Mouse (Mus musculus) embryonic facial prominence, embryonic 11.5 days (tissue): ENCODE results near the gene Ipo8. TPM values are rescaled to one million over a fixed set of nuclear protein-coding genes. Genes with fewer than 3 reads are reported as not detected.

Source experiments
- ATAC-seq: fragments of 200-750 bp; cut with Nextera tagmentation; replicated peaks from 2 replicates; pipeline ENCODE4 v1.8.0; 2017; ENCODE audit warnings: low read depth; ENCODE audit not compliant: insufficient number of reproducible peaks, low FRiP score, low TSS enrichment
- DNase-seq: peaks from one replicate; pipeline ENCODE4 v3.0.0-alpha.2; 2015; ENCODE audit warnings: low spot score
- H3K27ac ChIP-seq: fragments of 300-500 bp; sonication (generic); replicated peaks from 2 replicates; pipeline ENCODE4 v1.5.1; 2014; ENCODE audit warnings: mild to moderate bottlenecking, low read depth, low read length, control low read depth
- H3K27me3 ChIP-seq: fragments of 300-500 bp; sonication (generic); 2 replicates; pipeline ENCODE4 v1.6.1; 2014; ENCODE audit warnings: mild to moderate bottlenecking, low read length, moderate library complexity, mixed read lengths; ENCODE audit not compliant: control insufficient read depth, insufficient read depth
- H3K36me3 ChIP-seq: fragments of 300-500 bp; sonication (generic); replicated peaks from 2 replicates; pipeline ENCODE4 v1.6.1; 2014; ENCODE audit warnings: low read depth, mild to moderate bottlenecking, low read length, moderate library complexity, mixed read lengths; ENCODE audit not compliant: control insufficient read depth, insufficient read depth
- H3K4me1 ChIP-seq: fragments of 300-500 bp; sonication (generic); 2 replicates; pipeline ENCODE4 v1.6.1; 2014; ENCODE audit warnings: low read length, mixed read lengths; ENCODE audit not compliant: control insufficient read depth, insufficient read depth
- H3K4me2 ChIP-seq: fragments of 300-500 bp; sonication (generic); 2 replicates; pipeline ENCODE4 v1.6.1; 2014; ENCODE audit warnings: low read depth, mild to moderate bottlenecking, control low read depth, low read length, moderate library complexity
- H3K4me3 ChIP-seq: fragments of 300-500 bp; sonication (generic); 2 replicates; pipeline ENCODE4 v1.5.1; 2014; ENCODE audit warnings: low read depth, low read length, control low read depth
- H3K9ac ChIP-seq: fragments of 300-500 bp; sonication (generic); replicated peaks from 2 replicates; pipeline ENCODE4 v1.6.1; 2014; ENCODE audit warnings: mild to moderate bottlenecking, control low read depth, low read length
- H3K9me3 ChIP-seq: fragments of 300-500 bp; sonication (generic); replicated peaks from 2 replicates; pipeline ENCODE4 v1.6.1; 2016; ENCODE audit warnings: mild to moderate bottlenecking, low read length, inconsistent platforms, mixed read lengths; ENCODE audit not compliant: control insufficient read depth
- WGBS: fragments of 180-500 bp; shearing (Covaris S2); extraction: QIAGEN DNeasy Blood & Tissue Kit; methylation state at CpG from one replicate; pipeline ENCODE4 v1.1.7; 2014; 5-methylcytosine and 5-hydroxymethylcytosine counted together
- polyA plus RNA-seq: library from polyadenylated mRNA; unstranded; fragments of >200 nt; fragmentation: Nextera tagmentation; extraction: Ambion mirVana; gene quantifications from 2 replicates; pipeline ENCODE4 v1.2.1, GENCODE M21; 2014

Ipo8 gene
- polyA plus RNA-seq, 1 experiment from 2014 or later = 24.5 TPM

- Histone ChIP-seq H3K9ac (no peak overlapping the region), H3K36me3 (no peaks in the 10 kb centered on the region; the same call in none of the 2 replicates), H3K27me3 (no peaks in the 10 kb centered on the region), H3K27ac (no peak overlapping the region), H3K4me3 (no peak overlapping the region), H3K4me2 (no peak overlapping the region), H3K4me1 (no peaks in the 10 kb centered on the region), H3K9me3 (no peaks in the 10 kb centered on the region)
- DNase-seq (no peak), ATAC-seq (no peak)
- WGBS = 94% methylated on average over 2 of the region's 2 CpGs
Observed at GRCm38 (mm10) chr6:148776236-148776635, 55.0 kb downstream of the Ipo8 start.

DNA sequence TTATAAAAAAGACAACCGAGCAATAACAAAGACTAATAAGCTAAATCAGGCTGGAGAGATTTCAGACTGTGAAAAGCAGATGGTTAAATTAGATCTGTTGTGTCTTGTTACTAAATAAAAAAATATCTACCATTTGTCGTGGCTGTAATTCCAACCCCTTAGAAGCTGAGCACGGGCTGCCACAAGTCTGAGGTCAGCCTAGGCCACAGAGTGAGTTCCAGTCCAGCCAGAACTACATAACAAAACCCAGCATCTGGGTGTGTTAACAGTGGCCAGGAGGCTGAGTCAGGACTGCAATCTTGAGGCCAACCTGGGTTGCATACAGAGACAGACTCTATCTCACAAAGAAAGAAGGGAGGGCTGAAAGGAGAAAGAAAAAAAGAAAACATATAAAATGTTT lies 59.8 kb downstream of the Ipo8 start:
- Histone ChIP-seq H3K27ac (no peak overlapping the region), H3K9ac (no peak overlapping the region), H3K4me3 (no peak overlapping the region), H3K4me2 (no peak overlapping the region), H3K27me3 (no peaks in the 10 kb centered on the region), H3K9me3 (no peaks in the 10 kb centered on the region), H3K4me1 (no peaks in the 10 kb centered on the region), H3K36me3 (no peaks in the 10 kb centered on the region; the same call in none of the 2 replicates)
- DNase-seq (no peak), ATAC-seq (no peak)
- WGBS = 86% methylated on average over 3 of the region's 3 CpGs

DNA sequence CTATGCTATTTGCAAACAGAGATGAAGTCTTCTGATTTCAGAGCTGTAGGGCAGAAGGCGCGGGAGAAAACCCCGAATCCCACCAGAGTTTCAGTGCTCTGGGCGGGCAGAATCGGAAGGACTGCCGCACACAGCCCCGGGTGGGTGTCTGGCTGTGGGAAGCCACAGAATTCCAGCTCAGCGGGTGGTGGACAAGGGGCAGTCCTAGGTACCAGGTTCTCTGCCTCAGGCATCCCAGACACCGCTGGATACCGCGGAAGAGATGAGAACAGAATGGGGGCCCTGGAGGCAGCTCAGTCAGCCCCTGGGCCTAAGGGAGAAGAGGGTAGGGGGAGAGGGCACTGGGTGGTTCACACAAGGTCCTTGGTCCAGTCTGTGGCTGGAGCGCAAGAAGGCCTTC lies 62.8 kb downstream of the Ipo8 start:
- no peaks in the 10 kb centered on the region for H3K4me1 ChIP-seq
- no peak overlapping the region for H3K9ac ChIP-seq
- no peak for DNase-seq
- ATAC-seq = 0 out of 2 replicates have a peak, but pooled peaks have one; percentile 18
- no peaks in the 10 kb centered on the region; the same call in 1 of the 2 replicates for H3K36me3 ChIP-seq
- no peaks in the 10 kb centered on the region for H3K9me3 ChIP-seq
- no peak overlapping the region for H3K27ac ChIP-seq
- no peak overlapping the region for H3K4me2 ChIP-seq
- no peaks in the 10 kb centered on the region for H3K27me3 ChIP-seq
- WGBS = 76% methylated on average over 12 of the region's 12 CpGs
- no peak overlapping the region for H3K4me3 ChIP-seq

- ATAC-seq = no peak
Observed at GRCm38 (mm10) chr6:148767228-148767627, 64.0 kb downstream of the Ipo8 start.

DNA sequence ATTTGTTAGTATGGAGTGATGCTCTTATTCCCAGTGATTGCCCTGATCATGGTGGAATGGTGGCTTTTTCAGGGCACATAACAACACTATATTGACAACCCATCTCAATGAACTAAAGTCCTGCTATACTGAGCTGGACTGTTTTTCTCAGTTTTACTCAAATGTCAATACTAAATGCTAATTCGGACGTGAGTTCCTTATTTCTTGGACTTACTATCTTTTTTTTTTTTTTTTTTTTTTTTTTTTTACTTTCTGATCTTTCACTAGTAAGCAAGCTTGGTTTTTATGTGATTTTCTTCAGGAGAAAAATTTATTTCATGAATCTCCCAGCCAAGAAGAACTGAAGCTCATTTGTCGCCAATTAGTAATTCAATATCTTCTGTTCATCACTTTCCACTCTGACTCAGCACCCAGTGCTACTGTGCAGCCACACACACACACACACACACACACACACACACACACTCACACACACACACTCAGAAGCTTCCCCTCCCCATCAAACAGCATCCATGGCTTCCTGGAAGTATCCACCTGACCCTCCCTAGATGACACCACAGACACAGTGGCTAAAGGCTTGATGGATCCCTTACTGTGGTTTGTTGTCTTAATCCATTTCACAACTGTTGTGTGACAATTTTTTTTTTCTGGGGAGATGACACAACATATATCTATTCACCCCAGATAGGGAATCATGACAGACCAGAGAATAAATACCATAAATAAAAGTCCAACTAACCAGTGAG lies 69.1 kb downstream of the Ipo8 start:
- DNase-seq = no peak
- ATAC-seq = no peak
- no peaks in the 10 kb centered on the region for H3K36me3 ChIP-seq
- no peak overlapping the region for H3K4me3 ChIP-seq
- H3K27ac ChIP-seq = no peak overlapping the region
- WGBS = 83% methylated on average over 3 of the region's 3 CpGs
- H3K27me3 ChIP-seq = no peaks in the 10 kb centered on the region
- H3K4me2 ChIP-seq = no peak overlapping the region
- H3K9ac ChIP-seq = no peak overlapping the region
- H3K4me1 ChIP-seq = no peaks in the 10 kb centered on the region
- H3K9me3 ChIP-seq = no peaks in the 10 kb centered on the region

More at GRCm38 (mm10) chr6:148767228-148767627, 64.0 kb downstream of the Ipo8 start:
- H3K9me3 ChIP-seq = no peaks in the 10 kb centered on the region
- H3K27me3 ChIP-seq = no peaks in the 10 kb centered on the region
- no peaks in the 10 kb centered on the region for H3K4me1 ChIP-seq
- DNase-seq = no peak
- H3K36me3 ChIP-seq = no peaks in the 10 kb centered on the region
- no peak overlapping the region for H3K9ac ChIP-seq
- no peak overlapping the region for H3K27ac ChIP-seq
- H3K4me3 ChIP-seq = no peak overlapping the region
- no peak overlapping the region for H3K4me2 ChIP-seq

GRCm38 (mm10) chr6:148761475-148761874 lies 69.8 kb downstream of the Ipo8 start:
- Histone ChIP-seq H3K4me1 (no peaks in the 10 kb centered on the region), H3K36me3 (no peaks in the 10 kb centered on the region)
- WGBS = 83% methylated on average over 4 of the region's 4 CpGs

GRCm38 (mm10) chr6:148756535-148756934 lies 74.7 kb downstream of the Ipo8 start:
- Histone ChIP-seq H3K4me2 (no peak overlapping the region), H3K9ac (no peak overlapping the region), H3K9me3 (no peaks in the 10 kb centered on the region), H3K27ac (no peak overlapping the region), H3K4me3 (no peak overlapping the region), H3K27me3 (no peaks in the 10 kb centered on the region), H3K36me3 (no peaks in the 10 kb centered on the region), H3K4me1 (no peaks in the 10 kb centered on the region)
- 86% methylated on average over 1 of the region's 1 CpGs for whole genome bisulfite sequencing
- DNase-seq (no peak), ATAC-seq (no peak)

More at GRCm38 (mm10) chr6:148761475-148761874, 69.8 kb downstream of the Ipo8 start:
- Histone ChIP-seq H3K9me3 (no peaks in the 10 kb centered on the region), H3K27me3 (no peaks in the 10 kb centered on the region), H3K4me3 (no peak overlapping the region), H3K27ac (no peak overlapping the region), H3K4me2 (no peak overlapping the region), H3K9ac (no peak overlapping the region)
- no peak for DNase-seq
- no peak for ATAC-seq

- Histone ChIP-seq H3K4me3 (no peak overlapping the region), H3K4me2 (no peak overlapping the region), H3K9ac (no peak overlapping the region), H3K27ac (no peak overlapping the region), H3K27me3 (no peaks in the 10 kb centered on the region), H3K9me3 (no peaks in the 10 kb centered on the region), H3K4me1 (no peaks in the 10 kb centered on the region), H3K36me3 (no peaks in the 10 kb centered on the region)
- WGBS = 77% methylated on average over 2 of the region's 2 CpGs
- DNase-seq (peak; percentile 13), ATAC-seq (no peak)
Observed at GRCm38 (mm10) chr6:148751400-148751799, 79.9 kb downstream of the Ipo8 start.
